Mouse (Mus musculus) midbrain, postnatal 0 days (tissue): Measurements from ENCODE around the gene Capn15. TPM values are rescaled to one million over a fixed set of nuclear protein-coding genes. Genes with fewer than 3 reads are reported as not detected.

Source experiments
- ATAC-seq: fragments of 200-750 bp; cut with Nextera tagmentation; 2 replicates; pipeline ENCODE4 v1.8.0; 2017; ENCODE audit warnings: moderate number of reproducible peaks, mild to moderate bottlenecking, moderate TSS enrichment, moderate library complexity; ENCODE audit not compliant: low FRiP score
- DNase-seq: peaks from one replicate; pipeline ENCODE4 v3.0.0-alpha.2; 2015; ENCODE audit warnings: low spot score
- H3K27ac ChIP-seq: fragments of 300-500 bp; sonication (generic); 2 replicates; pipeline ENCODE4 v1.5.1; 2014; ENCODE audit warnings: low read depth, mild to moderate bottlenecking, low read length, mixed read lengths
- H3K27me3 ChIP-seq: fragments of 300-500 bp; sonication (generic); 2 replicates; pipeline ENCODE4 v1.6.1; 2014; ENCODE audit warnings: low read length, control low read depth, mixed read lengths; ENCODE audit not compliant: insufficient read depth
- H3K36me3 ChIP-seq: fragments of 300-500 bp; sonication (generic); 2 replicates; pipeline ENCODE4 v1.6.1; 2014; ENCODE audit warnings: low read length, control low read depth, mixed read lengths; ENCODE audit not compliant: insufficient read depth
- H3K4me1 ChIP-seq: fragments of 300-500 bp; sonication (generic); 2 replicates; pipeline ENCODE4 v1.6.1; 2014; ENCODE audit warnings: mild to moderate bottlenecking, control low read depth, antibody characterized with exemption, low read length, mixed read lengths; ENCODE audit not compliant: insufficient read depth
- H3K4me2 ChIP-seq: fragments of 300-500 bp; sonication (generic); 2 replicates; pipeline ENCODE4 v1.6.1; 2014; ENCODE audit warnings: low read depth, mild to moderate bottlenecking, low read length, mixed read lengths; ENCODE audit not compliant: poor library complexity, severe bottlenecking
- H3K4me3 ChIP-seq: fragments of 300-500 bp; sonication (generic); 2 replicates; pipeline ENCODE4 v1.5.1; 2014; ENCODE audit warnings: low read depth, mild to moderate bottlenecking, low read length, moderate library complexity
- H3K9ac ChIP-seq: fragments of 300-500 bp; sonication (generic); replicated peaks from 2 replicates; pipeline ENCODE4 v1.6.1; 2014; ENCODE audit warnings: mild to moderate bottlenecking, low read length, moderate library complexity, mixed read lengths; ENCODE audit not compliant: poor library complexity, severe bottlenecking
- H3K9me3 ChIP-seq: fragments of 300-500 bp; sonication (generic); 2 replicates; pipeline ENCODE4 v1.6.1; 2016; ENCODE audit warnings: low read length, control low read depth
- CTCF ChIP-seq: IDR thresholded peaks from 2 replicates; pipeline ENCODE4 v1.5.1; 2016; ENCODE audit warnings: antibody characterized with exemption, mild to moderate bottlenecking
- WGBS: fragments of 180-500 bp; shearing (Covaris S2); extraction: QIAGEN DNeasy Blood & Tissue Kit; methylation state at CpG from one replicate; pipeline ENCODE4 v1.1.7; 2014; 5-methylcytosine and 5-hydroxymethylcytosine counted together
- polyA plus RNA-seq: library from polyadenylated mRNA; unstranded; fragments of >200 nt; fragmentation: Nextera tagmentation; extraction: Ambion mirVana; gene quantifications from 2 replicates; pipeline ENCODE4 v1.2.1, GENCODE M21; 2015
- total RNA-seq: library from RNA; depleted of rRNA; stranded (reverse); fragments of >200 nt; gene quantifications from 2 replicates; pipeline ENCODE4 v1.2.3, GENCODE M21; 2014; rRNA removed

Capn15 gene
- total and polyA plus RNA-seq, 2 experiments from 2014 or later = 20.1 to 29.7 TPM

DNA sequence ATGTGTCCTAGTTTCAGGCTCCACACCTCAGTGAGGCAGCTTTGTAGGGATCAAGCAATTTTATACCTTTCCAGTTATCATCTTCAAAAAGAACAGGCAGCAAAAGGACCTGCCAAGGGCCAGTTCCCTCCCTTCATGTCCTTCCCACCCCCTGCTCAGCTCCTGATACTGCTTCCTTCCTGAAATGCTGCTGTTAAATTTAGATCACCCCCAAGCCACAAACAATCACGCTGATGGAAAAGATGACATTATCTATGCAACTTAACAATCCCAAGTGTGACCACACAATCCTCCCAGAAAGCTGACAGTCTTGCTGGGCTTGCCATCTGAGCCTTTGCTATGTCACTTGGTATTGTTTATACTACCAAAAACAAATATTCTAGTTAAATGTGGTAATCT, 71.7 kb downstream of the Capn15 start:
- 88% methylated on average over 1 of the region's 1 CpGs for WGBS
- Histone ChIP-seq H3K4me2 (no peak overlapping the region), H3K9me3 (no peaks in the 10 kb centered on the region), H3K36me3 (peaks cover 8% of the 10 kb centered on the region), H3K27ac (no peak overlapping the region), H3K27me3 (no peaks in the 10 kb centered on the region), H3K4me3 (no peak overlapping the region), H3K9ac (no peak overlapping the region), H3K4me1 (peaks cover 10% of the 10 kb centered on the region)
- no peak for DNase-seq
- ATAC-seq = no peak
- TF ChIP-seq CTCF = no peak

- TF ChIP-seq CTCF = no peak
- Histone ChIP-seq H3K36me3 (peaks cover 8% of the 10 kb centered on the region), H3K27me3 (no peaks in the 10 kb centered on the region), H3K27ac (no peak overlapping the region), H3K4me2 (no peak overlapping the region), H3K9ac (no peak overlapping the region), H3K9me3 (no peaks in the 10 kb centered on the region), H3K4me3 (no peak overlapping the region), H3K4me1 (peaks cover 7% of the 10 kb centered on the region)
- ATAC-seq (no peak), DNase-seq (no peak)
- WGBS = 89% methylated on average over 14 of the region's 14 CpGs
Observed at GRCm38 (mm10) chr17:25913186-25913876, 72.3 kb downstream of the Capn15 start.

DNA sequence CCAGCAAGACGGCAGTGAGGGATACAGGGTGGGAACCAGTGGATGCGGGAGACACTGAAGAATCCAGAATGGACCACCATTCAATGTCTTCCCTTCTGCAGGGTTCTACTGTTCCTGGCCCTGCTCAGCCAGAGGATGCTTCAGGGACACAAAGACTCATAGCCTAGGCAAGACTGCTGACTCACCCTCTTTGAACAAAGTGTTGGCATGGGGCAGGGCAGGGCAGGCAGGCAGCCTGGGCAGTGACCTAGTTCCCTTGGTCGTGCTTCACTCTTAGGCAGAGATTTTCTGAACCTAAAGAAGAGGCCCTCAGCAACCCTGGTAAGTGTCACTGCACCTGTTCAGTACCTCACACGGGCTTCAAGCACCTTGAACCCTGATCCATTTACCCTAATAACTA, 73.8 kb downstream of the Capn15 start:
- H3K27ac ChIP-seq = no peak overlapping the region
- TF ChIP-seq CTCF = no peak
- no peak overlapping the region for H3K9ac ChIP-seq
- H3K4me3 ChIP-seq = no peak overlapping the region
- ATAC-seq (no peak), DNase-seq (no peak)
- no peak overlapping the region for H3K4me2 ChIP-seq
- no peaks in the 10 kb centered on the region for H3K4me1 ChIP-seq
- WGBS = 91% methylated on average over 4 of the region's 4 CpGs
- H3K9me3 ChIP-seq = no peaks in the 10 kb centered on the region
- H3K36me3 ChIP-seq = no peaks in the 10 kb centered on the region
- H3K27me3 ChIP-seq = no peaks in the 10 kb centered on the region

Other genes starting within 250 kb of the Capn15 start
Only the 30 nearest of the 32 such genes appear.
- 25.2 and 27.3 TPM in 2 replicates for gene Narfl, start 212.0 kb downstream of the Capn15 start, total RNA-seq
- 25.1 and 27.2 TPM in 2 replicates for gene Narfl, start 212.0 kb downstream of the Capn15 start, polyA plus RNA-seq
- 149 and 156 TPM in 2 replicates for gene Haghl, start 200.1 kb downstream of the Capn15 start, total RNA-seq
- gene Haghl, start 200.1 kb downstream of the Capn15 start, polyA plus RNA-seq = 206 and 228 TPM in 2 replicates
- 0.44 TPM in 1 of 2 replicates, not detected in the other for gene Ccdc78, start 199.2 kb downstream of the Capn15 start, total RNA-seq
- 0.39 and 0.65 TPM in 2 replicates for gene Ccdc78, start 199.2 kb downstream of the Capn15 start, polyA plus RNA-seq
- gene Fam173a, start 192.9 kb downstream of the Capn15 start, total RNA-seq = 65.8 and 74.2 TPM in 2 replicates
- 106 and 116 TPM in 2 replicates for gene Fam173a, start 192.9 kb downstream of the Capn15 start, polyA plus RNA-seq
- gene AC134908.4, start 190.1 kb downstream of the Capn15 start, total RNA-seq = not detected in 2 replicates
- 0.89 TPM in 1 of 2 replicates, not detected in the other for gene AC134908.4, start 190.1 kb downstream of the Capn15 start, polyA plus RNA-seq
- 155 and 236 TPM in 2 replicates for gene Metrn, start 188.7 kb downstream of the Capn15 start, total RNA-seq
- 50.0 and 54.3 TPM in 2 replicates for gene Metrn, start 188.7 kb downstream of the Capn15 start, polyA plus RNA-seq
- 140 and 154 TPM in 2 replicates for gene Fbxl16, start 176.7 kb downstream of the Capn15 start, total RNA-seq
- gene Fbxl16, start 176.7 kb downstream of the Capn15 start, polyA plus RNA-seq = 43.1 and 51.7 TPM in 2 replicates
- gene Wdr24, start 162.2 kb downstream of the Capn15 start, total RNA-seq = 33.4 and 37.6 TPM in 2 replicates
- gene Wdr24, start 162.2 kb downstream of the Capn15 start, polyA plus RNA-seq = 24.7 and 27.3 TPM in 2 replicates
- gene Jmjd8, start 156.9 kb downstream of the Capn15 start, total RNA-seq = 39.1 and 46.2 TPM in 2 replicates
- 43.8 and 45.9 TPM in 2 replicates for gene Jmjd8, start 156.9 kb downstream of the Capn15 start, polyA plus RNA-seq
- gene Stub1, start 152.4 kb downstream of the Capn15 start, total RNA-seq = 237 and 248 TPM in 2 replicates
- gene Stub1, start 152.4 kb downstream of the Capn15 start, polyA plus RNA-seq = 374 and 397 TPM in 2 replicates
- 95.2 and 168 TPM in 2 replicates for gene Rhbdl1, start 148.5 kb downstream of the Capn15 start, total RNA-seq
- 97.0 and 110 TPM in 2 replicates for gene Rhbdl1, start 148.5 kb downstream of the Capn15 start, polyA plus RNA-seq
- 25.8 and 34.3 TPM in 2 replicates for gene Gm20683, start 144.0 kb downstream of the Capn15 start, total RNA-seq
- gene Gm20683, start 144.0 kb downstream of the Capn15 start, polyA plus RNA-seq = 11.9 and 14.2 TPM in 2 replicates
- gene Rhot2, start 140.9 kb downstream of the Capn15 start, total RNA-seq = 49.2 and 70.1 TPM in 2 replicates
- gene Rhot2, start 140.9 kb downstream of the Capn15 start, polyA plus RNA-seq = 15.4 and 16.2 TPM in 2 replicates
- 36.2 and 44.3 TPM in 2 replicates for gene Wdr90, start 124.3 kb downstream of the Capn15 start, total RNA-seq
- gene Wdr90, start 124.3 kb downstream of the Capn15 start, polyA plus RNA-seq = 14.2 and 15.0 TPM in 2 replicates
- gene Mcrip2, start 117.0 kb downstream of the Capn15 start, total RNA-seq = 14.6 and 29.9 TPM in 2 replicates
- 39.5 and 45.5 TPM in 2 replicates for gene Mcrip2, start 117.0 kb downstream of the Capn15 start, polyA plus RNA-seq
- 53.8 and 64.8 TPM in 2 replicates for gene Mettl26, start 110.7 kb downstream of the Capn15 start, total RNA-seq
- gene Mettl26, start 110.7 kb downstream of the Capn15 start, polyA plus RNA-seq = 67.3 and 74.0 TPM in 2 replicates
- 0.77 and 1.7 TPM in 2 replicates for gene Wfikkn1, start 104.9 kb downstream of the Capn15 start, total RNA-seq
- 0.42 and 0.56 TPM in 2 replicates for gene Wfikkn1, start 104.9 kb downstream of the Capn15 start, polyA plus RNA-seq
- 42.1 and 43.0 TPM in 2 replicates for gene Rab40c, start 66.1 kb downstream of the Capn15 start, total RNA-seq
- 36.2 and 38.9 TPM in 2 replicates for gene Rab40c, start 66.1 kb downstream of the Capn15 start, polyA plus RNA-seq
- 73.6 and 111 TPM in 2 replicates for gene Pigq, start 40.9 kb downstream of the Capn15 start, total RNA-seq
- 75.4 and 79.7 TPM in 2 replicates for gene Pigq, start 40.9 kb downstream of the Capn15 start, polyA plus RNA-seq
- 0.47 and 0.60 TPM in 2 replicates for gene Nhlrc4, start 40.8 kb downstream of the Capn15 start, total RNA-seq
- 0.35 and 0.91 TPM in 2 replicates for gene Nhlrc4, start 40.8 kb downstream of the Capn15 start, polyA plus RNA-seq
- 2.9 and 4.1 TPM in 2 replicates for gene A930017K11Rik, start 33.2 kb downstream of the Capn15 start, total RNA-seq
- gene A930017K11Rik, start 33.2 kb downstream of the Capn15 start, polyA plus RNA-seq = 3.2 and 3.7 TPM in 2 replicates
- 34.7 and 35.7 TPM in 2 replicates for gene Rab11fip3, start 83.8 kb upstream of the Capn15 start, total RNA-seq
- 14.8 and 18.3 TPM in 2 replicates for gene Rab11fip3, start 83.8 kb upstream of the Capn15 start, polyA plus RNA-seq
- gene Decr2, start 104.5 kb upstream of the Capn15 start, total RNA-seq = 38.0 and 41.1 TPM in 2 replicates
- 42.3 and 44.4 TPM in 2 replicates for gene Decr2, start 104.5 kb upstream of the Capn15 start, polyA plus RNA-seq
- 6.4 and 7.7 TPM in 2 replicates for gene Nme4, start 109.8 kb upstream of the Capn15 start, total RNA-seq
- gene Nme4, start 109.8 kb upstream of the Capn15 start, polyA plus RNA-seq = 9.2 and 10.2 TPM in 2 replicates
- 9.0 and 9.5 TPM in 2 replicates for gene Tmem8, start 127.5 kb upstream of the Capn15 start, total RNA-seq
- gene Tmem8, start 127.5 kb upstream of the Capn15 start, polyA plus RNA-seq = 3.5 TPM in 2 replicates
- gene Mrpl28, start 137.7 kb upstream of the Capn15 start, total RNA-seq = 95.0 and 117 TPM in 2 replicates
- gene Mrpl28, start 137.7 kb upstream of the Capn15 start, polyA plus RNA-seq = 165 and 179 TPM in 2 replicates
- 27.2 and 30.0 TPM in 2 replicates for gene Axin1, start 152.9 kb upstream of the Capn15 start, total RNA-seq
- gene Axin1, start 152.9 kb upstream of the Capn15 start, polyA plus RNA-seq = 18.5 and 21.0 TPM in 2 replicates
- gene Pdia2, start 213.3 kb upstream of the Capn15 start, total RNA-seq = not detected in 2 replicates
- gene Pdia2, start 213.3 kb upstream of the Capn15 start, polyA plus RNA-seq = 0.13 TPM in 1 of 2 replicates, not detected in the other
- 25.0 and 29.6 TPM in 2 replicates for gene Rgs11, start 217.2 kb upstream of the Capn15 start, total RNA-seq
- 18.0 and 18.7 TPM in 2 replicates for gene Rgs11, start 217.2 kb upstream of the Capn15 start, polyA plus RNA-seq
- 223 and 246 TPM in 2 replicates for gene Arhgdig, start 222.0 kb upstream of the Capn15 start, total RNA-seq
- 342 and 387 TPM in 2 replicates for gene Arhgdig, start 222.0 kb upstream of the Capn15 start, polyA plus RNA-seq